Mouse (Mus musculus) forebrain, embryonic 14.5 days (tissue): ENCODE measurements around the gene Slc25a22. TPM values are rescaled to one million over a fixed set of nuclear protein-coding genes. Genes with fewer than 3 reads are reported as not detected.
A peak's percentile ranks its signal among the peaks of the same experiment; 100 is the strongest.

Experiments used
- ATAC-seq: fragments of 200-750 bp; cut with Nextera tagmentation; 2 replicates; pipeline ENCODE4 v1.8.0; 2017; ENCODE audit warnings: mild to moderate bottlenecking, moderate library complexity
- DNase-seq: peaks from one replicate; pipeline ENCODE4 v3.0.0-alpha.2; 2015; ENCODE audit warnings: low spot score
- H3K27ac ChIP-seq: fragments of 300-500 bp; sonication (generic); 2 replicates; pipeline ENCODE4 v1.5.1; 2014; ENCODE audit warnings: low read depth, mild to moderate bottlenecking, control low read depth, low read length, moderate library complexity
- H3K27me3 ChIP-seq: fragments of 300-500 bp; sonication (generic); replicated peaks from 2 replicates; pipeline ENCODE4 v1.6.1; 2014; ENCODE audit warnings: low read length, control low read depth, mixed read lengths; ENCODE audit not compliant: control insufficient read depth, insufficient read depth
- H3K36me3 ChIP-seq: fragments of 300-500 bp; sonication (generic); 2 replicates; pipeline ENCODE4 v1.6.1; 2014; ENCODE audit warnings: low read length, control low read depth; ENCODE audit not compliant: control insufficient read depth, insufficient read depth
- H3K4me1 ChIP-seq: fragments of 300-500 bp; sonication (generic); 2 replicates; pipeline ENCODE4 v1.6.1; 2014; ENCODE audit warnings: antibody characterized with exemption, low read length, control low read depth; ENCODE audit not compliant: control insufficient read depth, insufficient read depth
- H3K4me2 ChIP-seq: fragments of 300-500 bp; sonication (generic); 2 replicates; pipeline ENCODE4 v1.6.1; 2014; ENCODE audit warnings: mild to moderate bottlenecking, control low read depth, low read length
- H3K4me3 ChIP-seq: fragments of 300-500 bp; sonication (generic); 2 replicates; pipeline ENCODE4 v1.5.1; 2014; ENCODE audit warnings: low read depth, low read length, control low read depth
- H3K9ac ChIP-seq: fragments of 300-500 bp; sonication (generic); 2 replicates; pipeline ENCODE4 v1.6.1; 2014; ENCODE audit warnings: mild to moderate bottlenecking, low read length, control low read depth, moderate library complexity
- H3K9me3 ChIP-seq: fragments of 300-500 bp; sonication (generic); replicated peaks from 2 replicates; pipeline ENCODE4 v1.6.1; 2016; ENCODE audit warnings: low read length, control low read depth, mixed read lengths; ENCODE audit not compliant: control insufficient read depth
- WGBS: fragments of 180-500 bp; shearing (Covaris S2); extraction: QIAGEN DNeasy Blood & Tissue Kit; methylation state at CpG from one replicate; pipeline ENCODE4 v1.1.7; 2014; 5-methylcytosine and 5-hydroxymethylcytosine counted together
- polyA plus RNA-seq: library from polyadenylated mRNA; unstranded; fragments of >200 nt; fragmentation: Nextera tagmentation; extraction: Ambion mirVana; gene quantifications from 2 replicates; pipeline ENCODE4 v1.2.1, GENCODE M21; 2014

The Slc25a22 gene
- polyA plus RNA-seq, 1 experiment from 2014 or later: 56.0 TPM

DNA sequence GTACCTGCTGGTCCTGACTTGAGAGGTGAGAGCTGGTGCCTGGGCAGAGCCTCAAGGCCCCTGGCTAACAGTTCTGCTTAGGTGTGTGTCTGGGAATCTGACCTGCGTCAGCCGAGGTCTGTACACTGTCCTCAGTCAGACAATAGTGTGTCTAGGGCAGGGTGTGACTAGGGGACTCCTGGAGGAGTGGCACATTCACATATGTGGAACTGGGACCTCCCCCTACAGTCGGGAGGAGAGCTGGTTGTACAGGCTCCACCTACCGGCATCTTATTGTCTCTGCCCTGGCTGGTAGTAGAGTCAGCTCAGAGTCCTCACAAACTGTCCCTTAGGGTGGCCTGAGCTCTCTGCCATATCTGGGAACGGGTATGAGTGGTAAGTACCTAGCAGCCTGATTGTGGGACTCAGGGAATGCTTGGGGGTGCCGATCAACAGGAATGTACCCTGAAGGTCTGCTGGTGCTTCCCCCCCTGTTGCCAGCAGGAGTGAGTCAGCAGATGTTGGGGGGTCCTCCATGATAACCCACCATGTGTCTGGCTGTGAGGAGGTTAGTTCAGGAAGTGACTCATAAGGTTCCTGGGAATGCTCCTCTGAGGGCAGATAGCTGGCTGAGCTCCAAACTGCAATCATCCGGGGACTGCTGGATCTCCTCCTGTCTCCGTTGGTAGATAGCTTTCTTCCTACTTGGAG lies 31.0 kb upstream of the Slc25a22 start:
- Histone ChIP-seq H3K36me3 (peaks cover 31% of the 10 kb centered on the region), H3K4me3 (peak overlapping the region; percentile 57), H3K9me3 (no peaks in the 10 kb centered on the region), H3K27ac (peak overlapping the region; percentile 85), H3K9ac (peak overlapping the region; percentile 75), H3K4me1 (peaks cover 17% of the 10 kb centered on the region), H3K4me2 (peak overlapping the region; percentile 75), H3K27me3 (peaks cover 29% of the 10 kb centered on the region)
- peak; percentile 85 for DNase-seq
- ATAC-seq: peak; percentile 76
- WGBS: 20% methylated on average over 8 of the region's 8 CpGs

GRCm38 (mm10) chr7:141468164-141468521 lies 30.5 kb upstream of the Slc25a22 start:
- peak overlapping the region; percentile 85 for H3K27ac ChIP-seq
- H3K4me3 ChIP-seq: peak overlapping the region; percentile 57
- peak; percentile 14 for ATAC-seq
- H3K4me2 ChIP-seq: peak overlapping the region; percentile 75
- WGBS: 31% methylated on average over 5 of the region's 5 CpGs
- peak overlapping the region; percentile 75 for H3K9ac ChIP-seq
- H3K9me3 ChIP-seq: no peaks in the 10 kb centered on the region
- DNase-seq: no peak
- peaks cover 17% of the 10 kb centered on the region for H3K4me1 ChIP-seq
- peaks cover 34% of the 10 kb centered on the region for H3K27me3 ChIP-seq
- H3K36me3 ChIP-seq: peaks cover 31% of the 10 kb centered on the region

GRCm38 (mm10) chr7:141467230-141468030 lies 29.7 kb upstream of the Slc25a22 start, which contains the start of gene Cd151:
Gene Cd151, plus strand, starts transcription at chr7:141467392.
- Histone ChIP-seq H3K36me3 (peaks cover 25% of the 10 kb centered on the region), H3K4me1 (peaks cover 17% of the 10 kb centered on the region), H3K9me3 (no peaks in the 10 kb centered on the region), H3K4me3 (peak within 1 kb of the TSS; percentile 57), H3K4me2 (peak within 1 kb of the TSS; percentile 75), H3K9ac (peak within 1 kb of the TSS; percentile 75), H3K27me3 (peaks cover 42% of the 10 kb centered on the region), H3K27ac (peak within 1 kb of the TSS; percentile 85)
- ATAC-seq: peak; percentile 68
- under 1% methylated on average over 52 of the region's 52 CpGs for WGBS
- peak; percentile 75 for DNase-seq

DNA sequence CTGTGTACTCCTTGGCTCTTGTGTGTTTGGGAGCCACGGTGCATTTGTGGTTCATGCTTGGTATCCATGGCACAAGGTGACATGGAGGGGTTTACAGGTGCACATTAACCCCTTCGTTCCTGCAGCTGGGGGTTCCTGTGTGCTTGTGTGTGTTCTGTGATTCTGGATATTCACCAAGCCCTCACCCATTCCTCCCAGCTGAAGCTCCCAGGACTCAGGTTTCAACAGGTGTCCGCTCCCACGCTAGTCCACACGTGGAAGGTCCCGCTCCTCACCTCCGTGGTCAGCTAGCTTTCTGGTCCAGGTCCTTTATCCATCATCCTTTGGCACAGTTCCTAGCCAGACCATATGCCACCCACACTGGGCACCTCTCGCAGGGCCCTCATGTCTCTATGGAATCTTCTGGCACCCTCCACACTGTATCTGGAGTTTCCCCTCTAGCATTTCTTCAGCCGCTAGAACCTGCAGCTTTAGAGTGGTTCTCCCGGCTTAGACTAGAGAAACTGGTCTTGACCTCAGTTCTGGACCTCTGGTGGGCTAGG lies 29.0 kb upstream of the Slc25a22 start:
- Histone ChIP-seq H3K9me3 (no peaks in the 10 kb centered on the region), H3K4me3 (peak overlapping the region; percentile 57), H3K36me3 (peaks cover 19% of the 10 kb centered on the region), H3K27me3 (peaks cover 49% of the 10 kb centered on the region), H3K27ac (no peak overlapping the region), H3K9ac (peak overlapping the region; percentile 75; the same call in 1 of the 2 replicates), H3K4me1 (peaks cover 17% of the 10 kb centered on the region), H3K4me2 (peak overlapping the region; percentile 75)
- DNase-seq (no peak), ATAC-seq (no peak)
- 61% methylated on average over 10 of the region's 10 CpGs for WGBS

GRCm38 (mm10) chr7:141466045-141466394 lies 28.3 kb upstream of the Slc25a22 start:
- Histone ChIP-seq H3K36me3 (peaks cover 13% of the 10 kb centered on the region), H3K4me2 (no peak overlapping the region), H3K27ac (no peak overlapping the region), H3K4me3 (no peak overlapping the region), H3K4me1 (peaks cover 20% of the 10 kb centered on the region), H3K27me3 (peaks cover 56% of the 10 kb centered on the region), H3K9ac (no peak overlapping the region), H3K9me3 (no peaks in the 10 kb centered on the region)
- WGBS: 79% methylated on average over 7 of the region's 7 CpGs
- ATAC-seq: no peak
- no peak for DNase-seq

DNA sequence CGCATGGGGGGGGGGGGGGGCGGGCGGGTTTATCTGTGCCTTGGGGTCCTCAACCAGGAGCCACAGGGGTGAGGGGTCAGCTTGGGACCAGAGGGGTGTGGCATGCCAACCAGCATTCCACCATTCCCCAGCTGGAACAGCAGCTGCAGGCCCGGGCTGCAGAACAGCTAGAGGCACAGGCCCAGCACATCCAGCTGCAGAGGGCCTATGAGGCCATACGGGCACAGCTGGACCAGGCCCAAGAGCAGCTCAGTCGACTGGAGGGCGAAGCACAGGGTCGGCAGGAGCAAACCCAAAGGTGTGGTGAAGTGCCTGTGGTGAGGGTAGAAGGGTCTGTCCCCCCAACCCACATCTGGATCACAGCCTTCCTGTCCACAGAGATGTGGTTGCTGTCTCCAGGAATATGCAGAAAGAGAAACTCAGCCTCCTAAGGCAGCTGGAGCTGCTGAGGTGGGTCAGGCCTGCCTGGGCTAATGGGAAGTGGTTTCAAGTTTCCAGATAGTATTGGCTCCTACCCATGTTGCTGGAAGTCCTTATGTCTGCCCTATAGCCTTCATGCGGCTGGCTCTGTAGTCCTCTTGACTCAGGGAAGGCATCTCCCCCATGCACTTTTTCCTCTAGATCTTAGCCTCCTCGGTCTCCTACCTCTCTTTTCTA lies 27.8 kb upstream of the Slc25a22 start:
- Histone ChIP-seq H3K4me1 (peaks cover 20% of the 10 kb centered on the region), H3K4me2 (no peak overlapping the region), H3K27ac (no peak overlapping the region), H3K9me3 (no peaks in the 10 kb centered on the region), H3K36me3 (peaks cover 9% of the 10 kb centered on the region), H3K9ac (no peak overlapping the region), H3K4me3 (no peak overlapping the region), H3K27me3 (peaks cover 61% of the 10 kb centered on the region)
- 35% methylated on average over 10 of the region's 10 CpGs for WGBS
- DNase-seq: no peak
- no peak for ATAC-seq

DNA sequence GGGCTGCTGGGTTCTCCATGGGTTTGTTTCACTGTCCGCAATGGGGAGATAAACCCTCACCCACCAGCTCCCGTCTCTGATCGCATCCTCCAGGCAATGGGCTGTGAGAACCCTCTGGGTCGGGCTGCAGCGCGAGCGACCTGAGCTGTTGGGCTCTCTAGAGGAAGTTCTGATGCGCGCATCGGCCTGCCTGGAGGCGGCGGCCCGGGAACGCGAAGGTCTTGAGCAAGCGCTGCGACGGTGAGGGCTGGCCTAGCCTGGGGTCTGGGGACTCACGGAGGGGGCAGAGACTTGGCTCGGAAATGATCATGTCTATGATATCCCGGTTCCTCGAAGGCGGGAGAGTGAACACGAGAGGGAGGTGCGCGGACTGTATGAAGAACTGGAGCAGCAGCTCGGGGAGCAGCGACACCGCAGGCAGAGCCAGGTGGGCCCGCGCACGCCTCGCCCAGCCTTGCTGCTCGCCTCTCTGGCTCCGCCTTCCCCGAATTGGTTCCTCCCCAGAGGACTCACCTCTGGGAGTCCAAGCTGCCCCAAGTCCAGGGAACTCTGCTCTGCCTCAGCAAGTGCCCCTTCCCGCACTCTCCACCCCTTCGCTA lies 27.0 kb upstream of the Slc25a22 start:
- WGBS: 4% methylated on average over 33 of the region's 38 CpGs
- no peak overlapping the region for H3K27ac ChIP-seq
- no peaks in the 10 kb centered on the region for H3K9me3 ChIP-seq
- peaks cover 5% of the 10 kb centered on the region; the same call in 1 of the 2 replicates for H3K36me3 ChIP-seq
- 0 out of 2 replicates have a peak overlapping the region, but pooled peaks have one; percentile 26 for H3K4me2 ChIP-seq
- DNase-seq: no peak
- H3K27me3 ChIP-seq: peaks cover 62% of the 10 kb centered on the region
- 0 out of 2 replicates have a peak overlapping the region, but pooled peaks have one; percentile 9 for H3K4me3 ChIP-seq
- 0 out of 2 replicates have a peak overlapping the region, but pooled peaks have one; percentile 17 for H3K9ac ChIP-seq
- H3K4me1 ChIP-seq: peaks cover 20% of the 10 kb centered on the region
- no peak for ATAC-seq

DNA sequence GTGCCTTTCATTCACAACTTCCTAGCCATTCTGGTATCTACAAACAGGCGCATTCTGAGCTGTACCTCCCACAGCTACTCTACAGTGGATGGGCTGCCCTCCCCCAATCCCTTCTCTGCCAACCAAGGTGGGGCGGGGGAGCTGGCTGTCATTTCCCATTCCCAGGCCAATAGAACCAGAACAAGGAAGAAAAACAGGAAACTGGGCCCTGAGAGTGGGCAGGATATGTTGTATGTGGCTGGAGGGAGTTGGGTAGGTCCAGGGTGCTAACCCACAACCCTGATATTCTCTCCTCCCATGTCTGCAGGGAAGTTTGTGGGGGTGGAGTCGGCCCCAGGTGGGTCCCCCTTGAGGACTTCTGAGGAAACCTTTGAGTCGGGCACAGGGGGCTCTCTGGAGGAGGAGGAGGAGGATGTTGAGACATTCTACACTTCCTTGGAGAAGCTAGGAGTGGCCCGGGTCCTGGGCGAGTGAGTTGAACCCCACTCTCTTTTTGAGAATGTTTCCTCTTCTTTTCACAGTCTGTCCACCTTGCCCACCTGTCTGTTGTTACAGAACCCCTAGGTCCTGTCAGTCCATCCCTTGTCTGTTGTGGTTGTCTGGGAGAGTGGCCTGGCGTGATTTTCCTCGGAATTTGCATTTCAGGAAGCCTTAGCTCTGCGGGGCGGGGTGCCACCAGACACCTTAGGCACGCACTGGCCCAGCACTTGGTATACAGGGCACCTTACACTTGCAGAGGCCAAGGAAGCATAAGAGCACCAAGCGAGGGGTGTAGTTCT lies 26.3 kb upstream of the Slc25a22 start:
- H3K4me3 ChIP-seq: no peak overlapping the region
- peaks cover 65% of the 10 kb centered on the region for H3K27me3 ChIP-seq
- 16% methylated on average over 12 of the region's 12 CpGs for WGBS
- no peak overlapping the region for H3K9ac ChIP-seq
- H3K36me3 ChIP-seq: peaks cover 5% of the 10 kb centered on the region; the same call in 1 of the 2 replicates
- no peak overlapping the region for H3K27ac ChIP-seq
- DNase-seq: no peak
- H3K4me1 ChIP-seq: peaks cover 15% of the 10 kb centered on the region
- no peaks in the 10 kb centered on the region for H3K9me3 ChIP-seq
- 0 out of 2 replicates have a peak overlapping the region, but pooled peaks have one; percentile 16 for H3K4me2 ChIP-seq
- ATAC-seq: no peak
